Mouse (Mus musculus) CD4-positive, CD25-positive, alpha-beta regulatory T cell, adult 4 months (primary cell): ENCODE measurements around the gene Ism1. TPM values are rescaled to one million over a fixed set of nuclear protein-coding genes. Genes with fewer than 3 reads are reported as not detected.

Experiments used
- ATAC-seq: one replicate; pipeline ENCODE4 v1.8.0; 2017
- polyA plus RNA-seq, 2 experiments: library from polyadenylated mRNA; unstranded; fragments of 100-300 nt; shearing (Covaris generic); gene quantifications; one replicate each; pipeline ENCODE4 v1.2.1; 2017

The Ism1 gene
- polyA plus RNA-seq, result under 1 TPM in 1 of 2 experiments, not detected in 1; 0.26 TPM

GRCm38 (mm10) chr2:139677809-139678274 lies at the start of gene Ism1:
TSS of gene Ism1 (plus strand) at chr2:139678178.
- ATAC-seq, result no peak

DNA sequence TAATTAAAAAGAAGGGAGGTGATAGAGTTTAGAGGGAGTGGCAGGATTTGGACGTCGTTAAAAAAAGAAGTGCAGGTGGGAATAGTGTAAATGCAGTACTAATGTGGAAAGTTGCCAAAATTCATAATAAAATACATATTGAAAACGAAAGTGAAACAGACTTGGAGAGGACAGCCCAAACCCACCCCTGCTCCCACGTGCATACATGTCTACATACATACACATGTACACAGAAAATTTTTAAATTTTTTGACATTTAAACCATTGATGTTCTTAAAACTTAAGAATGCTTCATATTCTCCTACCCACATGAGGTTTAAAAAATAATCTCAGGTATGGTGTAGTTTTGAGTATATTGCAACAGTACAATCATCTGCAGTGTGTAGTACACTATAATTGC lies 49.2 kb upstream of the Ism1 start:
- ATAC-seq, result peak; percentile 34

DNA sequence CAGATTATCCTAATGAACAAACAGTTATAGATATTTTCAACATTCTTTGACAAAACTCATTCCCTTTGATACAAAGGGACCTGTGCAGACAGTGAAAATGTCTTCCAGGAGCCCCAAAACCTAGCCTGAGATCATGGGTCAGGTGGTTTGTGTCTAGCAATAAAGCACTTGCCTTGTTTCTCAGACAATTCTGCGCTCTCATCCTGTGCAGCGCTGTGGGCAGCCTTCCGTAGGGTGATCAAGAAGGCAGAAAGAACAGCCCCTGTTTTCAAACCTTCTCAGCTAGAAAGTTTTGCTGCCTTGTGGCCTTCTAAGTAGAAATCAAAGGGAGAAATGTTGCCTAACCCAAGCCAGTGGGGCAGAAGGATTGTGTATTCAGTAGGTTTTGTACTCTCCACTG lies 48.3 kb upstream of the Ism1 start:
- no peak for ATAC-seq

- no peak for ATAC-seq
Observed at GRCm38 (mm10) chr2:139634506-139634905, 43.5 kb upstream of the Ism1 start.

GRCm38 (mm10) chr2:139637861-139638260 lies 40.1 kb upstream of the Ism1 start:
- ATAC-seq, result no peak

- ATAC-seq, result no peak
Observed at GRCm38 (mm10) chr2:139641757-139642385, 36.1 kb upstream of the Ism1 start.

DNA sequence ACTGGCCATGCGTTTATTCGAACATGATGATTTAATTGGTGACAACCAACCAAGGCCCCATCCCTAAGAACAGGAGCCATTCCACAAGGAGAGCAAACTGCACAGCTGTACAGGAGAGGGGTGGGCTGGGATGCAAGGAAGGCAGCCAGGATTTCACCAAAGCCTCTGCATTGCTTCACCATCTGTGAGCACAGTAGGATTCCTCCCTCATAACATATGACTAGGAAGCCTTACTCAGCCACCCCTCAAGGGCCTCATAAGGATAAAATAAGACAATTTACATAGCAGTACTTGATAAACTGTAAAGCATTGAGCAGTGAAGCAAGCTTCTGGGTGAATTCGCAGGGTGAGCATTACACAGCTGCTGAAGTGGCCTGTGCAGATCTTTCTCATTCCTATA lies 28.5 kb upstream of the Ism1 start:
- no peak for ATAC-seq

DNA sequence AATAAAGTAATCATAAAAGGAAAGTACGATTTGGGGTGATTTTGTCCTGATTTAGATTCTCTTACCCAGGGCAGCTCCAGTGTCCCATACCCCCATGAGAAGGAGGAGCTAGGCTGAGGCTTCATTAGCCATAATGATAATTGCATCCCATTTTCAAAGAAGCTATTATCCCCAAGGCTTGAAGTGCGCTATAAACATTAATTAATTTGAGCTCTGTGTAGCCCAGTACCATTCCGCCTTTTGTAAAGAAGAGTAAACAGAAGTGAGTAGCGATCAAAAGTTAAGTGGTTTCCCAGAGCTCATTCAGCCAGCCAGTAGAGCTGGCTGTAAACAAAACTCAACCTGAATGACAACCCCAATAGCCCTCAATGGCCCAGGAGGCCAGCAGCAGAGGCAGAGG lies 21.2 kb upstream of the Ism1 start:
- no peak for ATAC-seq

- ATAC-seq, result no peak
Observed at GRCm38 (mm10) chr2:139671838-139672237, 6.1 kb upstream of the Ism1 start.

DNA sequence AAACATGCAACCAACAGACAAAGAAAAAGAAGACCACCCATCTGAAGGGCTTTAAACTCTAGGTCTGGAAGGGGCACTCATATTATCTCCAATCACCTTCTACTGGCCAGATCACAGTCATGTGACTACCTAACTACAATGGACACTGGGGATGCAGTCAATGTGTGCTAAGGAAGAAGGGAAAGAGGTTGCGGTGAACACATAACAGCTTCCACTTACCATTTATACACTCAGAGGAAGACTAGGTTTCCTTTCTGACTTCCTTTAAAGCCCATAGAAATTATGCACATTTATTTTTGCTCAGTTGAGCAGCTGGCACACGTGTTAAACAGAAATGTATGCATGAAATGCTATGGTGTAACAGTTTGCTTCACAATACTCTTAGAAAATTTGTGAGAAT lies 5.6 kb upstream of the Ism1 start:
- ATAC-seq, result no peak

- no peak for ATAC-seq
Observed at GRCm38 (mm10) chr2:139677065-139677762, 764 bp upstream of the Ism1 start.

DNA sequence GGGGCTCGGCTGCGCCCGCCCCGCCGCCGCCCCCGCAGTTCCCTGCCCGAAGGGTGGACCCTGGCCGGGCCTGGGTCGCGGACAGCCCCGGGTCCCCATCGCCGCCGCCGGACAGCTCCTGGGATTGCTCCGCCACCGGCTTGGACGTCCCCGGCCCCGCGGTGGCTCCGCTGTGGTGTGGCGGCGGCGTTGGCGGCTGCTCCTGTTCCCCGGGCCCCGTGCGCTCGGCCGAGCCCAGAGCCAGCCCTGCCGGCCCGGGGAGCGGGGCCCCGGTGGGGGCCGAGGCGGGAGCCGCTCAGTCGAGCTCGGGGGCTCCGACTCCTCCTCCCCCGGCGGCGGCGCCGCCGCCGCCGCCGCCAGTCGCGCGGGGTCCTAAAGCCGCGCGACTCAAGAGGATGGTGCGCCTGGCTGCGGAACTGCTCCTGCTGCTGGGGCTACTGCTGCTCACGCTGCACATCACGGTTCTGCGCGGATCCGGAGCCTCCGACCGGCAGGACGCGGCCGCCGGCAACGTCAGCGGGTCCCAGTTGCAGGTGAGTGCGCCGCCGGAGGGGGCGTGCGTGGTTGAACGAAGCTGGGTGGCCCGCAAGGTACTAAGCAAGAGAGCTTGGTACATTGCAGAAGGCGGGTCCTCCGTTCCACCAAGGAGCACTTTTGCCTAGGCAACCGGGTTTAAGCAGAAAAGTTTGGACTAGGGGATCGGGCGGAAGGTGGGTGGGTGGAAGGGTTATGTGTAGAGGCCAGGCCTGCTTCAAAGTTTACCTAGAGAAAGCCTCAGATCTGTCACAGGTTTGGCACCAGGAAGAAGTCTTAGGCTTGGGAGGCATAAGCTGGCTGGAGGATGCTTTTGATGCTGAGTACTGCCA lies 530 bp downstream of the Ism1 start:
- peak; percentile 47 for ATAC-seq

DNA sequence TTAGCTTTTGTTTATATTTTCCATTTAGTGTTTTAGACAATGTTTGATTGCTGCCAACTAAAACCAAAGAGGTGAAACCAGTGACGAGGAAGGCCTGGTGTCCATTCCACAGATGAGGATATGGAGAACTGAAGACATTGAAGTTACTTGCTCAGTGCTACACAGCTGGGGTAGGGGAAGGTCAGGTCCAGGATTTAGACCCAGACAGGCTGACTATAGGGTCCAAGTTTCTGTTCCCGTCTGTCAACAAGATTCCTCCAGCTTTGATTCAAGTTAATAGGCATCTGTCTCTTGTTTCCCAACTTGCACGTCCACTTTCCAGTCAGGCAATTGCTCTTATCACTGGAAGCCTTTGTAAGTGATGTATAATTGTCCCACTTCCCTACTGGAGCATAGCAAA lies 4.6 kb downstream of the Ism1 start:
- ATAC-seq, result no peak

- no peak for ATAC-seq
Observed at GRCm38 (mm10) chr2:139689442-139690003, 11.5 kb downstream of the Ism1 start.

DNA sequence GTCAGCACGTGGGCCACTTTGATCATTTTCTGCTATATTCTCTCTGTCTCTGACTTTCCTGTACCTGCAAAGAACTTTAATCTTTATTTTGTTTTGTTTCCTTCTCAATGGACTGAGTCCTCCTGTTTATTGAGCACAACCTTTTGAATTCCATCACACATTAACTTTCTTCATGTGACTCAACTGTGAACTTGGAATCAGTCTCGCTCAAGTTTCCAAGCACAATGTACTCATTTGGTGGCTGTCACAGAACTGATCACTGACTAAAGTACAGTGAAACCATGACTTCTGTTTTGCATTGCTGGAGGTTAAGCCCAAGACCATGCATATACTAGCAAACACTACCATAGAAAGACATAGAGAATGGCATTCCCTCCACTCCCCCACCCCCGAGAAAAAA lies 15.5 kb downstream of the Ism1 start:
- ATAC-seq, result no peak

- no peak for ATAC-seq
Observed at GRCm38 (mm10) chr2:139694638-139695037, 16.7 kb downstream of the Ism1 start.

- ATAC-seq, result no peak
Observed at GRCm38 (mm10) chr2:139696578-139696977, 18.6 kb downstream of the Ism1 start.

GRCm38 (mm10) chr2:139700609-139701008 lies 22.6 kb downstream of the Ism1 start:
- ATAC-seq, result no peak

GRCm38 (mm10) chr2:139704951-139705350 lies 27.0 kb downstream of the Ism1 start:
- no peak for ATAC-seq

DNA sequence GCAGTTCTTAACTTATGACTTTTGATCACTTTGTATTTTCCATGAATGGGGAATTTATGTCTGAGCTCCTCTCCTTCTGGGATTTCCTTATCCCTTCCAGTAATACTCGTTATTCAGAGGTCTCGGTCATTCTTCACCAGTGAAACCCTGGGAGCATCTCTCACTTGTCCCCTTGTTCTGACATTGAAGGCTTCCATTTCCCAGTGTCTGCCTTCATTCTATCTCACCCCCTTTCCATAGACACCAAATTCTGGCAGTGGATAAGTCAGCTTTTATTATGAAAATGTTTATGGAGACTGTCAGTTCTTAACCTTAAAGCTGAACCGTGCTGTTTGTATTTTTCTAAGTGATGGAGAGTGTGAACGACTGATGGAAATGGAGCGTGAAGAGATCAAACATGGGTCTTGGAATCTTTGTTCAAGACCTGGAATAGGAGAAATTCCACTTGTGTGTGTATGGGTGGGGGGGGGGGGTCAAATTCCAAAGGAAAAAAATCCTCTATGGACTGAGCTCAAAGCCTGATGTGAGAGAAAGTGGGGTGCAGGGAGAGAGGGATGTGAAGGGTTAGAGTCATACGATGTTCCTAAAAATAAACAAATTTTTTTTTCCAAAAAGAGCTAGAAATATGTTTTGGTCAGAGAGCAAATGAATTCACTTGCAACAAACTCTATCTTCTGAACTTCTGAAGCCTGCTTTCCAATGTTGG lies 30.4 kb downstream of the Ism1 start:
- no peak for ATAC-seq

- ATAC-seq, result no peak
Observed at GRCm38 (mm10) chr2:139711640-139712039, 33.7 kb downstream of the Ism1 start.

- ATAC-seq, result no peak
Observed at GRCm38 (mm10) chr2:139712046-139712445, 34.1 kb downstream of the Ism1 start.
